Mouse (Mus musculus): ENCODE measurements around the gene Fezf1. TPM values are rescaled to one million over a fixed set of nuclear protein-coding genes. Genes with fewer than 3 reads are reported as not detected.

Fezf1 gene
- total RNA-seq (2012; rRNA removed) (not detected in 2 replicates), polyA plus RNA-seq (2012; ENCODE audit: insufficient read depth in 1 of 2, insufficient read length in 2 of 2, low read depth in 1 of 2, low replicate concordance in 2 of 2, missing spikeins in 1 of 2) (not detected)

GRCm38 (mm10) chr6:23248313-23249052 is at the start of gene Fezf1:
Gene Fezf1, minus strand, starts transcription at chr6:23248362.
- no peaks in the 10 kb centered on the region for H3K27me3 ChIP-seq (ENCODE audit: control insufficient read depth in 1 of 2, insufficient read depth in 2 of 2, low read length in 2 of 2)
- TF ChIP-seq GABPA (IDR thresholded peaks at IDR 0.05; ENCODE audit: low read depth, low read length) (no peak), MXI1 (IDR thresholded peaks at IDR 0.05; ENCODE audit: low read depth, low read length) (no peak), ETS1 (IDR thresholded peaks at IDR 0.05; ENCODE audit: low read depth, low read length) (no peak), GATA1 (IDR thresholded peaks at IDR 0.05; ENCODE audit: low read depth, low read length) (no peak), ZKSCAN1 (IDR thresholded peaks at IDR 0.05; ENCODE audit: low read depth, low read length) (no peak), USF1 (IDR thresholded peaks at IDR 0.05; ENCODE audit: low read depth, low read length) (no peak), UBTF (IDR thresholded peaks at IDR 0.05; ENCODE audit: borderline replicate concordance, insufficient read depth, low read depth, low read length) (no peak), EP300 (IDR thresholded peaks at IDR 0.05; ENCODE audit: low read depth in 1 of 2, low read length in 2 of 2) (no peak), MEF2A (IDR thresholded peaks at IDR 0.05; ENCODE audit: extremely low read depth, insufficient replicate concordance, low read depth, low read length, poor library complexity, severe bottlenecking) (no peak), MAZ (IDR thresholded peaks at IDR 0.05; ENCODE audit: low read depth, low read length) (no peak), MAFK (IDR thresholded peaks at IDR 0.05; ENCODE audit: borderline replicate concordance, low read depth, low read length) (no peak), USF2 (IDR thresholded peaks at IDR 0.05; ENCODE audit: borderline replicate concordance in 1 of 2, insufficient read depth in 1 of 2, low read depth in 1 of 2, low read length in 2 of 2) (no peak), CTCF (IDR thresholded peaks at IDR 0.05 in 2 of 3, conservative IDR thresholded peaks at IDR 0.05 in 1 of 3; ENCODE audit: control insufficient read depth in 1 of 3, insufficient read depth in 1 of 3, low read depth in 2 of 3, low read length in 3 of 3, poor library complexity in 1 of 3, severe bottlenecking in 1 of 3) (no peak), CHD2 (IDR thresholded peaks at IDR 0.05; ENCODE audit: low read length) (no peak), MYC (IDR thresholded peaks at IDR 0.05; ENCODE audit: low read depth, low read length) (no peak), TCF12 (IDR thresholded peaks at IDR 0.05; ENCODE audit: low read depth, low read length) (no peak), ELF1 (IDR thresholded peaks at IDR 0.05; ENCODE audit: low read depth, low read length) (no peak), NELFE (IDR thresholded peaks at IDR 0.05; ENCODE audit: low read depth, low read length) (no peak), POLR2AphosphoS2 (IDR thresholded peaks at IDR 0.05; ENCODE audit: low read length) (no peak), HCFC1 (IDR thresholded peaks at IDR 0.05; ENCODE audit: low read depth, low read length) (no peak)
- no peaks in the 10 kb centered on the region for H3K4me1 ChIP-seq (ENCODE audit: control insufficient read depth in 1 of 2, insufficient read depth in 2 of 2, low read length in 2 of 2)

More at GRCm38 (mm10) chr6:23248313-23249052, at the start of gene Fezf1:
- H3K9me3 ChIP-seq (replicated peaks; ENCODE audit: insufficient read depth, low read length), result no peaks in the 10 kb centered on the region
- no peak within 1 kb of the TSS for H3K9ac ChIP-seq (ENCODE audit: control insufficient read depth, low read depth, low read length, poor library complexity, severe bottlenecking)
- H3K27ac ChIP-seq (ENCODE audit: control insufficient read depth, low read depth, low read length), result no peak within 1 kb of the TSS
- no peak within 1 kb of the TSS for H3K4me3 ChIP-seq (ENCODE audit: control insufficient read depth in 1 of 2, insufficient read depth in 1 of 2, low read depth in 2 of 2, low read length in 2 of 2)
- no peaks in the 10 kb centered on the region for H3K36me3 ChIP-seq (ENCODE audit: control insufficient read depth in 1 of 2, insufficient read depth in 2 of 2, low read length in 2 of 2)
- no peak for DNase-seq (ENCODE audit: low read depth, low spot score)
- no peaks in the 10 kb centered on the region for H3K79me2 ChIP-seq (ENCODE audit: control insufficient read depth, insufficient read depth, low read length, poor library complexity)
